Mouse (Mus musculus) heart, embryonic 15.5 days (tissue): ENCODE data around the gene Kdr. TPM values are rescaled to one million over a fixed set of nuclear protein-coding genes. Genes with fewer than 3 reads are reported as not detected.

ENCODE experiments used
- ATAC-seq: fragments of 200-750 bp; cut with Nextera tagmentation; replicated peaks from 2 replicates; pipeline ENCODE4 v1.8.0; 2017; ENCODE audit warnings: low read depth, moderate TSS enrichment; ENCODE audit not compliant: insufficient number of reproducible peaks, insufficient read depth, low FRiP score
- H3K27ac ChIP-seq: fragments of 300-500 bp; sonication (generic); 2 replicates; pipeline ENCODE4 v1.5.1; 2015; ENCODE audit warnings: mild to moderate bottlenecking, inconsistent platforms
- H3K27me3 ChIP-seq: fragments of 300-500 bp; sonication (generic); 2 replicates; pipeline ENCODE4 v1.6.1; 2015; ENCODE audit warnings: inconsistent platforms
- H3K36me3 ChIP-seq: fragments of 300-500 bp; sonication (generic); 2 replicates; pipeline ENCODE4 v1.6.1; 2015; ENCODE audit warnings: mild to moderate bottlenecking, inconsistent platforms
- H3K4me1 ChIP-seq: fragments of 300-500 bp; sonication (generic); replicated peaks from 2 replicates; pipeline ENCODE4 v1.6.1; 2015; ENCODE audit warnings: inconsistent platforms
- H3K4me2 ChIP-seq: fragments of 300-500 bp; sonication (generic); 2 replicates; pipeline ENCODE4 v1.6.1; 2015; ENCODE audit warnings: inconsistent platforms, mild to moderate bottlenecking, moderate library complexity
- H3K4me3 ChIP-seq: fragments of 300-500 bp; sonication (generic); 2 replicates; pipeline ENCODE4 v1.5.1; 2015; ENCODE audit warnings: mild to moderate bottlenecking, inconsistent platforms
- H3K9ac ChIP-seq: fragments of 300-500 bp; sonication (generic); 2 replicates; pipeline ENCODE4 v1.6.1; 2015; ENCODE audit warnings: mild to moderate bottlenecking, inconsistent platforms
- H3K9me3 ChIP-seq: fragments of 300-500 bp; sonication (generic); replicated peaks from 2 replicates; pipeline ENCODE4 v1.6.1; 2016; ENCODE audit warnings: inconsistent platforms
- WGBS: fragments of 180-500 bp; shearing (Covaris S2); methylation state at CpG from one replicate; pipeline ENCODE4 v1.1.7; 2015; ENCODE audit warnings: mixed read lengths; 5-methylcytosine and 5-hydroxymethylcytosine counted together
- polyA plus RNA-seq: library from polyadenylated mRNA; unstranded; fragments of >200 nt; fragmentation: Nextera tagmentation; extraction: Ambion mirVana; gene quantifications from 2 replicates; pipeline ENCODE4 v1.2.1, GENCODE M21; 2015

The Kdr gene
- polyA plus RNA-seq, 1 experiment from 2014 or later, result 35.4 TPM

GRCm38 (mm10) chr5:75980521-75981311 lies 2.5 kb upstream of the Kdr start:
- ATAC-seq, result no peak
- Histone ChIP-seq H3K27me3 (peaks cover 22% of the 10 kb centered on the region), H3K9me3 (no peaks in the 10 kb centered on the region), H3K9ac (no peak overlapping the region), H3K4me3 (no peak overlapping the region), H3K36me3 (no peaks in the 10 kb centered on the region), H3K4me1 (peaks cover 13% of the 10 kb centered on the region), H3K27ac (no peak overlapping the region), H3K4me2 (no peak overlapping the region)
- WGBS, result 63% methylated on average over 23 of the region's 23 CpGs

GRCm38 (mm10) chr5:75979108-75979507 lies 850 bp upstream of the Kdr start:
- H3K27me3 ChIP-seq, result peaks cover 25% of the 10 kb centered on the region
- peak overlapping the region; percentile 68 for H3K4me3 ChIP-seq
- peaks cover 13% of the 10 kb centered on the region for H3K4me1 ChIP-seq
- no peaks in the 10 kb centered on the region for H3K36me3 ChIP-seq
- 8% methylated on average over 8 of the region's 8 CpGs for WGBS
- peak overlapping the region; percentile 86 for H3K4me2 ChIP-seq
- H3K9ac ChIP-seq, result peak overlapping the region; percentile 67; the same call in 1 of the 2 replicates
- H3K9me3 ChIP-seq, result no peaks in the 10 kb centered on the region
- ATAC-seq, result no peak
- peak overlapping the region; percentile 75 for H3K27ac ChIP-seq

- H3K36me3 ChIP-seq, result no peaks in the 10 kb centered on the region
- peak overlapping the region; percentile 83 for H3K27ac ChIP-seq
- 3% methylated on average over 54 of the region's 54 CpGs for WGBS
- peaks cover 25% of the 10 kb centered on the region for H3K27me3 ChIP-seq
- H3K4me2 ChIP-seq, result peak overlapping the region; percentile 86
- peak overlapping the region; percentile 68 for H3K4me3 ChIP-seq
- peak overlapping the region; percentile 67 for H3K9ac ChIP-seq
- peaks cover 13% of the 10 kb centered on the region for H3K4me1 ChIP-seq
- H3K9me3 ChIP-seq, result no peaks in the 10 kb centered on the region
- ATAC-seq, result peak; percentile 67
Observed at GRCm38 (mm10) chr5:75977441-75978373, 551 bp downstream of the Kdr start.

DNA sequence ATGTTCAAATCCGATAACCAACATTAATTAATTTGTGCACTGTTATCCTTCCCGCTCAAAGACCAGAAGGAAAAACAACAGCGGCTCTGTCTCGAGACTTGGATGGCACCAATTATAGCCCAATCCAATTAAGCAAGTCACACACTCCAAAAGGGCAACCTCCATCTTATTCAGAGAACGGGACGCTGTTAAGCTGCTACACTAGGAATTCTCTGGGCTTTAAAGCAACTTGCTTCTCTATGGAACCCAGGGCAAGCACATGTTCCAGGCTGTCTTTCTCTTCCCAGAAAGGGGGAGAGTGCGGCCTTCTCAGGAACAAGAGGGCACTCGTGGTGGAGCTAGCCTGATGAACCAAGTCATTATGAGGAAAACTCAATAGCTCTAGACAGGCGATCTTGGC lies 1.6 kb downstream of the Kdr start:
- H3K27ac ChIP-seq, result peak overlapping the region; percentile 63
- H3K4me1 ChIP-seq, result peaks cover 13% of the 10 kb centered on the region
- H3K27me3 ChIP-seq, result peaks cover 25% of the 10 kb centered on the region
- H3K4me3 ChIP-seq, result peak overlapping the region; percentile 68
- H3K9me3 ChIP-seq, result no peaks in the 10 kb centered on the region
- 58% methylated on average over 9 of the region's 9 CpGs for whole genome bisulfite sequencing
- H3K4me2 ChIP-seq, result peak overlapping the region; percentile 33
- no peak for ATAC-seq
- peak overlapping the region; percentile 31; the same call in 1 of the 2 replicates for H3K9ac ChIP-seq
- no peaks in the 10 kb centered on the region for H3K36me3 ChIP-seq

- WGBS, result 71% methylated on average over 5 of the region's 5 CpGs
- peak overlapping the region; percentile 39; the same call in 1 of the 2 replicates for H3K9ac ChIP-seq
Observed at GRCm38 (mm10) chr5:75975398-75975797, 2.9 kb downstream of the Kdr start.

GRCm38 (mm10) chr5:75974543-75975130 lies 3.6 kb downstream of the Kdr start:
- ATAC-seq, result no peak
- H3K27me3 ChIP-seq, result peaks cover 19% of the 10 kb centered on the region
- H3K4me1 ChIP-seq, result peaks cover 13% of the 10 kb centered on the region
- H3K9me3 ChIP-seq, result no peaks in the 10 kb centered on the region
- H3K4me3 ChIP-seq, result peak overlapping the region; percentile 68
- H3K9ac ChIP-seq, result no peak overlapping the region
- H3K27ac ChIP-seq, result peak overlapping the region; percentile 52
- H3K4me2 ChIP-seq, result peak overlapping the region; percentile 26
- no peaks in the 10 kb centered on the region for H3K36me3 ChIP-seq
- WGBS, result 58% methylated on average over 7 of the region's 7 CpGs

More at GRCm38 (mm10) chr5:75975398-75975797, 2.9 kb downstream of the Kdr start:
- Histone ChIP-seq H3K27ac (peak overlapping the region; percentile 52), H3K4me2 (peak overlapping the region; percentile 26), H3K9me3 (no peaks in the 10 kb centered on the region), H3K27me3 (peaks cover 25% of the 10 kb centered on the region), H3K4me1 (peaks cover 13% of the 10 kb centered on the region), H3K4me3 (peak overlapping the region; percentile 68), H3K36me3 (no peaks in the 10 kb centered on the region)
- no peak for ATAC-seq

- 45% methylated on average over 3 of the region's 3 CpGs for WGBS
- H3K36me3 ChIP-seq, result no peaks in the 10 kb centered on the region
- no peak for ATAC-seq
- H3K9ac ChIP-seq, result no peak overlapping the region
- no peaks in the 10 kb centered on the region for H3K4me1 ChIP-seq
- no peaks in the 10 kb centered on the region for H3K27me3 ChIP-seq
- no peaks in the 10 kb centered on the region for H3K9me3 ChIP-seq
- no peak overlapping the region for H3K27ac ChIP-seq
- no peak overlapping the region for H3K4me3 ChIP-seq
- H3K4me2 ChIP-seq, result no peak overlapping the region
Observed at GRCm38 (mm10) chr5:75969887-75970286, 8.4 kb downstream of the Kdr start.

GRCm38 (mm10) chr5:75962558-75962957 lies 15.7 kb downstream of the Kdr start:
- no peak for ATAC-seq
- Histone ChIP-seq H3K27me3 (no peaks in the 10 kb centered on the region), H3K4me1 (peaks cover 18% of the 10 kb centered on the region), H3K4me2 (peak overlapping the region; percentile 34), H3K27ac (peak overlapping the region; percentile 6; the same call in 1 of the 2 replicates), H3K9ac (no peak overlapping the region), H3K36me3 (no peaks in the 10 kb centered on the region), H3K4me3 (no peak overlapping the region), H3K9me3 (no peaks in the 10 kb centered on the region)
- WGBS, result 86% methylated on average over 12 of the region's 12 CpGs

DNA sequence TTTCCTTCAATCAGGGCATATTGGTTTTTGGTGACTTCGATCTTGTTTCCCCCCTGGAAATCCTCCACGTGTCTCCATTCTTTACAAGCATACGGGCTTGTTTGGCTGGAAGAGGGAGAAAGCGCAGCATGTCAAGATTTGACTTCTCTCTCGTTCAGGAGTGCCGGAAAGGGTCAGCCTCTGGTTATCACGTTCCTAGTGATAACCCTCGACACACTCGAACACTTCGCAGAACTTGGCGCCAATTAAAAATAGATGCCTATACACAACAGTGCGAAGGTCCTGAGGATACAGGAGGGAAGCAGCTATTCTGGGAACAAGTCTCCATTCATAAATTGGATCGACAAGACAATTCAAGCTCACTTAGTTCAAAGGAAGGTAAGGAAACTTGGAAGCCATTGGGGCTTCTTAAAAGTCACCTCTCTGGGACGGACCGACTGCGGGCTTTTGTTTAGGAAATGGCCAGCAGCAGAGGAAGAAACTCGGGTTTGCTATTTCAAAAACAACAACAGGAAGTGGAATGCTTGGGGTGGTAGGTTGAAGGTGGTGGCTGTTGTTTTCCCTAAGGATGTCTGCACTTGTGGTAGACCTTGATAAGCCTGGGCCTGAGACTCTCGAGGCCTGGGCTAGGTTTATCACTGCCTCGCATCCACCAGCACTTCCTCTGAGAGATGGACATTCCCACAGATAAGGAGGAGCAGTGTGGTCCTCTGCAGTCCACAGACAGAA lies 16.4 kb downstream of the Kdr start:
- ATAC-seq, result peak; percentile 39; the same call in 1 of the 2 replicates
- no peak overlapping the region for H3K4me3 ChIP-seq
- H3K27ac ChIP-seq, result peak overlapping the region; percentile 20; the same call in 1 of the 2 replicates
- no peaks in the 10 kb centered on the region for H3K9me3 ChIP-seq
- peaks cover 18% of the 10 kb centered on the region for H3K4me1 ChIP-seq
- WGBS, result 33% methylated on average over 19 of the region's 19 CpGs
- H3K4me2 ChIP-seq, result peak overlapping the region; percentile 34
- H3K9ac ChIP-seq, result no peak overlapping the region
- H3K36me3 ChIP-seq, result no peaks in the 10 kb centered on the region
- H3K27me3 ChIP-seq, result no peaks in the 10 kb centered on the region

GRCm38 (mm10) chr5:75959809-75960208 lies 18.4 kb downstream of the Kdr start:
- H3K27ac ChIP-seq, result no peak overlapping the region
- no peaks in the 10 kb centered on the region for H3K36me3 ChIP-seq
- no peak overlapping the region for H3K9ac ChIP-seq
- no peak for ATAC-seq
- 62% methylated on average over 3 of the region's 3 CpGs for WGBS
- no peak overlapping the region for H3K4me2 ChIP-seq
- no peaks in the 10 kb centered on the region for H3K9me3 ChIP-seq
- no peak overlapping the region for H3K4me3 ChIP-seq
- no peaks in the 10 kb centered on the region for H3K27me3 ChIP-seq
- peaks cover 18% of the 10 kb centered on the region for H3K4me1 ChIP-seq
